Mouse (Mus musculus): ENCODE data around the gene Treh.
"Not testable (repeated sequence)": the region's sequence is repeated elsewhere in the genome, so short reads cannot be mapped to it uniquely, and the experiment has no call there.

The Treh gene

DNA sequence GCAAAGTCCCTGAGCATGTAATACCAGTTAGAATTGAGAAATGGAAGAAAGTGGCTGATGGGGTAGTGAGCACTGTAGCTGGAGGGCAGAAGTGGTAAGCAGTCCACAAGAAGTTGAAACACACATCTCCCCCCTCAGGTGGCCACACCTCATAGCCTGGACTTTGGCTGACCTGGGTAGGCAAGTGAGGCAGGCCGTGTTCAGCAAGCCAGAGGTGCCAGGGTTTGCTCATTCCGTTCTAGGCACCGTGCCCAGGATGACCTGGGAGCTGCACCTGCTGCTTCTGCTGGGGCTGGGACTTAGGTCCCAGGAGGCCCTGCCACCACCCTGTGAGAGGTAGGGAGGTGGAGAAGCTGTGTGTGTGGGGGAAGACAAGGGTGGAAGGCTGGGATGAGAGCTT lies at the start of gene Treh:
Gene Treh, plus strand, starts transcription at position 229 of the 400 bp plus-strand sequence.
- DNase-seq, result no peak

- DNase-seq, result no peak
Observed at GRCm38 (mm10) chr9:44624390-44624789, 48.6 kb upstream of the Treh start.

- no peak for DNase-seq
Observed at GRCm38 (mm10) chr9:44626268-44626667, 46.8 kb upstream of the Treh start.

- no peak for DNase-seq
Observed at GRCm38 (mm10) chr9:44637551-44638169, 35.4 kb upstream of the Treh start.

GRCm38 (mm10) chr9:44638726-44639125 lies 34.3 kb upstream of the Treh start:
- not testable (repeated sequence) for DNase-seq

DNA sequence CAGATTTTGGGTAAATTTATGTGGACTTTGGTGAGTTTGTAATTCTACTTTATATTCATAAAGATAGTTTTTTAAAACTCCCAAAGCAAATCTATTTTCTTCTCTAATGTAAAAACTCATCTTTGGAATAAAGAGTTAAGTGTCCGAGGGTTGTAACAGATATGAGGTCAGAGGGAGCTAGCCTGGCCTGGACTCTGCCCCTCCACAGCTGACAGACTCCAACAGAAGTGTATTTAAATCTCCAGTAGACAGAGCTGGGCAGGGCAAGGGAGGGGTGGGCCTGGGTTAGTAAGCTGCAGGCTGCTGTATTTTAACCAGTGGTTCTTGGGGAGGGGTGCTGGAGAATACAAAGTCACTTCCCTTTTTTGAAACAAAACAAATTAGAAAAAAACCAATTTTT lies 33.0 kb upstream of the Treh start:
- DNase-seq, result not testable (repeated sequence)

GRCm38 (mm10) chr9:44640646-44641357 lies 32.2 kb upstream of the Treh start:
- DNase-seq, result no peak

DNA sequence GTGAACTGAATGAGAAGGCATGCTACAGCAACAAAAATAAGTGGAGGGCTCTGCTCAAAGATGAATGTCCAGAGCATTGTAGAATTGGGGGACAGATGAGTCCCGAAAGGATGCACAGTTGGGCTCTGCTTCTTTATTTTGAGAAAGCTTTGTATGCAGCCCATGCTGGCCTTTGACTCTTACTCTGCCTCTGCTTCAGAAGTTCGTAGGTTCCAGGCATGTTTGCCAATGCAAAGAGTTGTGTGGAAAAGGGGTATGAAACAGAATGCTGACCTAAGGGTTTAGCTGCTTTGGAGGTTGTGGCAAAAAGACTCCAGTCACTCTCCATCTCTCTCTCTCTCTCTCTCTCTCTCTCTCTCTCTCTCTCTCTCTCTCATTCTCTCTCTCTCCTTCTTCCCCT lies 31.4 kb upstream of the Treh start:
- DNase-seq, result no peak

- no peak for DNase-seq
Observed at GRCm38 (mm10) chr9:44643103-44643502, 29.9 kb upstream of the Treh start.

- no peak for DNase-seq
Observed at GRCm38 (mm10) chr9:44644186-44644585, 28.8 kb upstream of the Treh start.

GRCm38 (mm10) chr9:44645481-44645880 lies 27.6 kb upstream of the Treh start:
- DNase-seq, result peak; percentile 28 to 33

DNA sequence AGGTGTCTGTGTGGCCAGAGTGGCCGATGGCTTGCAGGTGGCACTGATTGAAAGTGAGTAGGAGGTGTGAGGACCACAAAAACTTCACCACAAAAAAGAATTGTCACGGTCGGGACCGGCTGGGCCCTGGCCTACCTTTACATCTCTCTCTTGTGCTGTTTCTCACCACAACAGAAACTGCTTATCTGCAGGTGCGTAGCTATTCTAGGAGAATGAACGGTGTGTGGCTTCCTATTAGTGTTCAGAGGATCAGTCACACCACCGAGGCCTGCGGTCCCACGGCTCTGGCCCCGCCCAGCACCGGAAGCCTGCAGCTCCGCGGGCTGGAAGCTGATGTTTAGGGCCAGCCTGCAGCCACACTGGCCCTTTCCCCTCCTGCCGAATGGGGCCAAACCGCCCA lies 27.1 kb upstream of the Treh start:
- peak; percentile 80 to 81 for DNase-seq

DNA sequence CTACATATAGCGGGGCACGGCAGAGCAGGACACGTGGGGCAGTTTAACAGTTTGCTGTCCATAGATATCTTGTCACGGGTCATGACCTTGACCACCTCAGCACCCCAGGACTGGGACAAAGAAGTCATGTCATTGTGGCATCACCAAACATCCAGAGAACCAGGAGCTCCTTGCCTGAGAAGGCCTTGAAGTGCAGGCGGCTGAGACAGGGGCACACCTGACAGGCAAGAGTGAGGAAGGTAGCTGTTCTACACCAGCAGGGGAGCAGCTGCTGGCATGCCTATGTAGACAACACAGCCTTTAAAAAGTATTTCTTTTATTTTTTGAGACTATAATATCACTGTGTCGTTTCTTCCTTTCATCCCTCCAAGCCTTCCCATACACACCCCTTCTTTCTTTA lies 26.7 kb upstream of the Treh start:
- no peak for DNase-seq

DNA sequence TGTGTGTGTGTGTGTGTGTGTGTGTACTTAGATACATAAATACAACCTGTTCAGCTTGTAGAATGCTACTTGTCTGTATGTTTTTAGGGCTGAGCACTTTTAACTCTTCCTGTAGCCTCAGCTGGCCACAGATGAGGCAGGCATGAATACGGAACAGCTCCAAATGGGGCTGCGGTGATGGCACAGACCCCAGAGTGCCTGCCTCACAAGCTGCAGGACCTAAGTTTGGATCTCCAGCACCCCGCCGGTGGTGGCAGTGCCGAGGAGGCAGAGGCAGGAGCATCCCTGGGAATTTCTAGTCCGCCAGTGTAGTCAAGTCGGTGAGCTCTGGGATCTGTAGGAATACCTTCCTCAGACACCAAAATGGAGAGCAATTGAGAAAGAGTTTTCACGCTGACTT lies 26.0 kb upstream of the Treh start:
- no peak for DNase-seq

GRCm38 (mm10) chr9:44647656-44648055 lies 25.4 kb upstream of the Treh start:
- no peak for DNase-seq

DNA sequence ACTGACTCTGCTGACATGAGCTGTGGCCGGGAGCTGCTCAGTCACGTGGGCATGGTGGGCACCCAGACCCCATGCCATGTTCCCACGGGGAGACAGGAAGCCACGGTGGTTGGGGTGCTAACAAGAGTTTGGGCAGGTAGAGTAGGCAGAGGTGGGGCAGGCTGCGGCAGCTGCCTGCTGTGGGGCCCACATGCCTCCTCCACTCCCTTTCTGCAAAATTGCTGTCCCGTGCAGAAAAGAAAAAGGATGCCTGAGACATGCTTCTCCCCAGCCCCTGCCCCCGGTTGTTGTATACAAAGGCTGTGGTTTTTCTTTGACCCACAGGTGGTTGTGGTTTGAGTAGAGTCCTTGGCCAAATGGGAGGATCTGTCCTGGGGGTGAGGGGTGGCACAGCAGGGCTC lies 24.2 kb upstream of the Treh start:
- peak; percentile 32 to 36 for DNase-seq

DNA sequence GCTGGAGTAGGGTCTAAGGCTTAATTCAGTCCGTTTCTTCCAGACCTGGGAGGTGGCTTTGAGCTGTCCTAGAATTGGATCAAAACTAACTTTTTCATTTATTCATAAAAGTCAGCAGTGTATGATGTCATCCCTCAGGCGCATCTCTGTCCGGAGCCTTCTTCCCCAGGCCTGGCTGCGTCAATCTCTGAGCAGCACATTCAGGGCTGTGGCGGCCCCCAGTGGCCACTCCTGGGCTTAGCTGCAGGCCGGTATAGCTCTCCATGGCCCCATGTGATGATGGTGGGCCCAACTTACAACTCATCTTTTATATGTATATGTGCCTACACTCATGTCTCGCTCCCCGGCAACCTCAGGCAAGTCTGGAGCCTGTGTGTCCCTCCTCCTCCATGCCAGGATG lies 21.0 kb upstream of the Treh start:
- peak; percentile 65 to 86 for DNase-seq

GRCm38 (mm10) chr9:44653896-44654295 lies 19.1 kb upstream of the Treh start:
- DNase-seq, result no peak

GRCm38 (mm10) chr9:44655098-44656066 lies 17.7 kb upstream of the Treh start:
- DNase-seq, result peak; percentile 40 to 53

- DNase-seq, result no peak
Observed at GRCm38 (mm10) chr9:44663706-44664105, 9.3 kb upstream of the Treh start.

- DNase-seq, result no peak
Observed at GRCm38 (mm10) chr9:44671416-44671815, 1.6 kb upstream of the Treh start.

DNA sequence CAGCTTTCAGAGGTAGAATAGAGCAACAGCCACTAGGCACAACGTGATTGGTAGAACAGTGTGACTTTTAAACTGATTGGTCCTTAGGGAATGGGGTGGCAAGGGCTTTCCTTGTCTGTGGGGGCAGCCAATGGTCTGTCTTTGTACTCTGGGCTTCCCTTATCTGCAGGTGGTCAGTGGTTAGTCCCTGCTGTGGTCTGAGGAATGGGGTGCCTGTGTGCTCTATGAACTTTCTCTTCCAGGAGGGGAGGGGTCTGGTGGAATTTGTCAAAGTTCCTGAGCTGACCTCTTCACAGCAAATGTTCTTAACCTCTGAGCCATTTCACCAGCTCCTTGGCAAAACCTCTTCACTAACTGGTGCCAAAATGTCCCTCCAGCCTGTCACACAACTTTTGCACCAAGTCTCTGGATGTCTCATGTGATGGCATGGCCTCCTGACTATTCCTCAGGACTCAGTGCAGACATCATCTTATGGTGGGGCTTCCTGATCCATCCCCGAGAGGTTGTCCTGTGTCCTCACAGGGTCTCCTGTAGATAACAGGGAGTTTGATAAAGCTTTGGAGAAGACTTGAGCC lies 655 bp upstream of the Treh start:
- no peak for DNase-seq

GRCm38 (mm10) chr9:44678288-44678871 lies 5.3 kb downstream of the Treh start:
- no peak for DNase-seq
